Mouse (Mus musculus) embryonic stem cell, embryonic (primary cell): Measurements from ENCODE around the gene Slc25a19.

Experiments used
- CTCF ChIA-PET, 4 experiments: fragments of 300-600 bp in 2 of 4; fragments of 350-600 bp in 2 of 4; sonication (Branson Sonifier 250); formaldehyde crosslinking; loops; one replicate each; lab custom pipeline; 2022; ENCODE audit warnings: inconsistent platforms in 2 of 4; lab: Charles Lee
- POLR2A ChIA-PET, 4 experiments: fragments of 300-600 bp in 2 of 4; fragments of 350-600 bp in 2 of 4; sonication (Branson Sonifier 250); formaldehyde crosslinking; loops; one replicate each; lab custom pipeline; 2022; ENCODE audit warnings: antibody characterized with exemption in 4 of 4, inconsistent platforms in 1 of 4; lab: Charles Lee

Gene Slc25a19

GRCm38 (mm10) chr11:115634109-115634508 lies 6.0 kb upstream of the Slc25a19 start:
- ChIA-PET CTCF (interaction anchor here in 2 of 4 experiments (0.7 to 8.7 kb wide), 4 partner anchors 9 to 471 kb away, joined by 3 to 93 read pairs (median 5); partner anchors contain the start of genes Grb2 (in 1 of the 2) and Slc9a3r1 (in 1 of the 2)), POLR2A (interaction anchor here in 2 of 4 experiments (0.7 to 14.9 kb wide), 11 partner anchors 7 to 571 kb away, joined by 3 to 307 read pairs (median 5); partner anchors contain the start of genes Mif4gd (in 2 of the 2), Grb2 (in 1 of the 2) and Jpt1 (in 1 of the 2))

- POLR2A ChIA-PET = interaction anchor here (0.6 to 14.9 kb wide), 21 partner anchors 9 to 470 kb away, joined by 3 to 307 read pairs (median 12); partner anchors contain the start of genes Grb2 (in 2 of the 4), Mif4gd (in 2 of the 4), Jpt1 (in 1 of the 4) and Slc9a3r1 (in 1 of the 4)
- CTCF ChIA-PET = interaction anchor here (0.6 to 8.7 kb wide), 18 partner anchors 10 to 1696 kb away, joined by 3 to 93 read pairs (median 15); partner anchors contain the start of genes Mif4gd (in 2 of the 4), Caskin2 (in 1 of the 4), Grb2 (in 1 of the 4) and Tsen54 (in 1 of the 4)
Measured at GRCm38 (mm10) chr11:115632862-115633261, 4.8 kb upstream of the Slc25a19 start.

GRCm38 (mm10) chr11:115632247-115632646 lies 4.2 kb upstream of the Slc25a19 start:
- POLR2A ChIA-PET = interaction anchor here (0.5 to 14.9 kb wide), 53 partner anchors 9 to 1688 kb away, joined by 3 to 307 read pairs (median 5); partner anchors contain the start of genes Grb2 (in 4 of the 4), Mif4gd (in 3 of the 4), Jpt1 (in 2 of the 4) and Caskin2 (in 1 of the 4)
- CTCF ChIA-PET = interaction anchor here (0.6 to 8.7 kb wide), 64 partner anchors 9 to 1697 kb away, joined by 3 to 93 read pairs (median 6); partner anchors contain the start of genes Caskin2 (in 3 of the 4), Grb2 (in 3 of the 4), Mif4gd (in 3 of the 4) and Tsen54 (in 2 of the 4)

- POLR2A ChIA-PET = interaction anchor here (0.5 to 14.9 kb wide), 68 partner anchors 10 to 1093 kb away, joined by 3 to 307 read pairs (median 4); partner anchors contain the start of genes Grb2 (in 3 of the 4), Mif4gd (in 3 of the 4), Jpt1 (in 2 of the 4) and Caskin2 (in 1 of the 4)
- CTCF ChIA-PET = interaction anchor here (0.6 to 8.7 kb wide), 90 partner anchors 8 to 1419 kb away, joined by 3 to 93 read pairs (median 5); partner anchors contain the start of genes Caskin2 (in 3 of the 4), Grb2 (in 3 of the 4), Mif4gd (in 3 of the 4) and Tsen54 (in 2 of the 4)
Measured at GRCm38 (mm10) chr11:115631505-115631890, 3.4 kb upstream of the Slc25a19 start.

GRCm38 (mm10) chr11:115630532-115631504 lies 2.7 kb upstream of the Slc25a19 start:
- ChIA-PET POLR2A (interaction anchor here (0.6 to 14.9 kb wide), 65 partner anchors 8 to 1093 kb away, joined by 3 to 307 read pairs (median 5); partner anchors contain the start of genes Grb2 (in 3 of the 4), Mif4gd (in 3 of the 4), Jpt1 (in 2 of the 4) and Caskin2 (in 1 of the 4)), CTCF (interaction anchor here (0.5 to 8.7 kb wide), 85 partner anchors 8 to 1420 kb away, joined by 3 to 93 read pairs (median 5); partner anchors contain the start of genes Caskin2 (in 3 of the 4), Grb2 (in 3 of the 4), Mif4gd (in 3 of the 4) and Tsen54 (in 2 of the 4))

GRCm38 (mm10) chr11:115629734-115630531 lies 1.8 kb upstream of the Slc25a19 start:
- ChIA-PET POLR2A (interaction anchor here (0.6 to 14.9 kb wide), 18 partner anchors 9 to 395 kb away, joined by 3 to 307 read pairs (median 4); partner anchors contain the start of gene Mif4gd (in 3 of the 4)), CTCF (interaction anchor here in 3 of 4 experiments (0.5 to 8.7 kb wide), 13 partner anchors 10 to 513 kb away, joined by 3 to 93 read pairs (median 6); partner anchors contain the start of genes Grb2 (in 1 of the 3) and Mif4gd (in 1 of the 3))

GRCm38 (mm10) chr11:115628465-115629101 lies 488 bp upstream of the Slc25a19 start:
- ChIA-PET POLR2A (interaction anchor here (0.5 to 14.9 kb wide), 62 partner anchors 8 to 760 kb away, joined by 3 to 307 read pairs (median 4); partner anchors contain the start of genes Jpt1 (in 3 of the 4), Mif4gd (in 3 of the 4), Grb2 (in 2 of the 4) and Sumo2 (in 2 of the 4)), CTCF (interaction anchor here (0.5 to 8.7 kb wide), 23 partner anchors 9 to 396 kb away, joined by 3 to 93 read pairs (median 4); partner anchors contain the start of genes Mif4gd (in 3 of the 4), Caskin2 (in 1 of the 4), Gga3 (in 1 of the 4) and Grb2 (in 1 of the 4))

- ChIA-PET CTCF (interaction anchor here in 3 of 4 experiments (0.6 to 8.7 kb wide), 7 partner anchors 13 to 363 kb away, joined by 4 to 93 read pairs (median 5); partner anchors contain the start of gene Mif4gd (in 3 of the 3)), POLR2A (interaction anchor here in 3 of 4 experiments (0.6 to 14.9 kb wide), 27 partner anchors 8 to 398 kb away, joined by 3 to 307 read pairs (median 5); partner anchors contain the start of genes Jpt1 (in 2 of the 3), Mif4gd (in 2 of the 3), Sumo2 (in 2 of the 3) and Caskin2 (in 1 of the 3))
Measured at GRCm38 (mm10) chr11:115626824-115627616, 1.1 kb downstream of the Slc25a19 start.

GRCm38 (mm10) chr11:115625877-115626276 lies 2.2 kb downstream of the Slc25a19 start:
- ChIA-PET CTCF (interaction anchor here in 1 of 4 experiments (0.8 kb wide), 1 partner anchor 13 kb away, joined by 4 read pairs; the partner anchor contains the start of gene Mif4gd), POLR2A (interaction anchor here in 3 of 4 experiments (0.6 to 14.9 kb wide), 3 partner anchors 12 to 18 kb away, joined by 3 to 307 read pairs (median 108); partner anchors contain the start of gene Mif4gd (in 2 of the 3))

- POLR2A ChIA-PET = interaction anchor here in 2 of 4 experiments (1.0 to 14.9 kb wide), 7 partner anchors 10 to 87 kb away, joined by 3 to 307 read pairs (median 3); partner anchors contain the start of genes Mif4gd (in 2 of the 2), Nup85 (in 1 of the 2) and Sumo2 (in 1 of the 2)
- CTCF ChIA-PET = interaction anchor here (0.5 to 2.5 kb wide), 18 partner anchors 8 to 270 kb away, joined by 3 to 16 read pairs (median 3); partner anchors contain the start of genes Mif4gd (in 3 of the 4) and Grb2 (in 1 of the 4)
Measured at GRCm38 (mm10) chr11:115623487-115624070, 4.5 kb downstream of the Slc25a19 start.

GRCm38 (mm10) chr11:115619949-115620348 lies 8.1 kb downstream of the Slc25a19 start:
- ChIA-PET CTCF (interaction anchor here in 3 of 4 experiments (0.5 to 1.9 kb wide), 4 partner anchors 7 to 16 kb away, joined by 5 to 9 read pairs (median 6); partner anchors contain the start of gene Mif4gd (in 1 of the 3)), POLR2A (interaction anchor here in 3 of 4 experiments (0.5 to 17.9 kb wide), 12 partner anchors 8 to 224 kb away, joined by 3 to 335 read pairs (median 5); partner anchors contain the start of genes Grb2 (in 1 of the 3), Mif4gd (in 1 of the 3) and Slc25a19 (in 1 of the 3))

GRCm38 (mm10) chr11:115618732-115619516 lies 9.2 kb downstream of the Slc25a19 start:
- ChIA-PET POLR2A (interaction anchor here in 2 of 4 experiments (1.2 to 17.9 kb wide), 12 partner anchors 8 to 105 kb away, joined by 3 to 335 read pairs (median 4); partner anchors contain the start of genes Slc25a19 (in 2 of the 2) and Jpt1 (in 1 of the 2)), CTCF (interaction anchor here in 2 of 4 experiments (1.1 to 2.0 kb wide), 3 partner anchors 13 to 20 kb away, joined by 3 to 8 read pairs (median 5); no protein-coding TSS in a partner anchor)
